Mouse (Mus musculus) forelimb bud, embryonic 11.5 days (tissue): ENCODE data around the gene Gm44502.
"Not testable (repeated sequence)": the region's sequence is repeated elsewhere in the genome, so short reads cannot be mapped to it uniquely, and the experiment has no call there.

ENCODE experiments used
- DNase-seq: peaks from one replicate; pipeline ENCODE4 v3.0.0-alpha.2; 2012; ENCODE audit warnings: low read depth, low spot score

The Gm44502 gene

DNA sequence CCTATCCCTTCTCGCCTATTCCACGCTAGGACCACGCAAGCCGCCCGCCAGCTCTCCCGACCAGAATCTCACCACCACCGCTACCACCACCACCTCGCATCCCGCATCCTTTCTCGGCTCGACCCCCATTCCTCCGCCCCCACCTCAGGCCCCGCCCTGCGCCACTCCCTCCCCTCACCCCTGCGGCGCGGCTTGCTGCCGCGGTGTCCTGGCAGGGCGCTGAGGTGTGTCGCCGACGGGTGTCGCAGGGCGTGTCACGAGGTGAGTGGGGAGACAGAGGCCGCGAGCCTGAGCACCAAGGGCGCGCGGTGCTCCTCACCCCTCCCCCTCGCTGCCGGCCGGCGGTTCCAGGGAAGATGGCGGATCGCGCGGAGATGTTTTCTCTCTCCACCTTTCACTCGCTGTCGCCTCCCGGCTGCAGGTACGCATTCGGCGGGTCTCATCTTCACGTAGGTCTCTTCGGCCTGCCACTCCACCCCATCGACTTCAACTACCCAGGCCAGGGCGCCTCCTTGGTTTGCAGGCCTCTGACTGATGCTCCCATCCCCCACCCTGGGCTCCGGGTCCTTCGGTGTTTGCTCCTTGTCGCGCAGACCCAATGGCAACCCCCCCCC lies 24.5 kb upstream of the Gm44502 start, which contains the start of gene Mapk8ip2:
Gene Mapk8ip2, plus strand, starts transcription at position 49 of the 614 bp plus-strand sequence.
- DNase-seq, result no peak

GRCm38 (mm10) chr15:89452906-89453864 lies 23.7 kb upstream of the Gm44502 start:
- DNase-seq, result peak; percentile 83

DNA sequence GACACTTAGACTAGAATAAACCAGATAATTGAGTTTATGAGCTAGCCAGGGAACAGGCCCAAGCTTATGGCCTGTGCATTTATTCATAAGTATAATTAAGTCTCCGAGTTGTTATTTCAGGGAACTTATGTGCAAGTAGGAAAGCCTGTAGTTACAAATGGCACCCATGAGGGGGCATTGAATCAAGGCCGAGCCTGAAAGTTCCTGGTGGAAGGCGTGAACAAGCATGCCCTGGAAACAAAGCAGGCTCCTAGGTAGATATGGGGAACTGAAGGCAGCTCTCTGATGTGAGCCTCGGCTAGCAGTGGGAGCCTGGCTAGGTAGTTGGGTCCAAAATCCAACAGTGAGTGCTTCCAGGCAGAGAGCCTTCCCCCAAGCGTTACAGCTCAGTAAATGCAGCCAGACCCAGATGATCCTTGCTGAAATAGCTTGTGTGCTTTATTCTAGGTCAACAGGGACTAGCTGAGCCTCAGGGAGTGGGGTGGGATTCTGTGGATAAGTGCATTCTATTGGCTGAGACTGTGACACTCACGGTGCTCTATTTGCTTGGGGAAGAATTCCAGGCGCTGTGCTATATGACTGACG lies 13.1 kb upstream of the Gm44502 start:
- no peak for DNase-seq

DNA sequence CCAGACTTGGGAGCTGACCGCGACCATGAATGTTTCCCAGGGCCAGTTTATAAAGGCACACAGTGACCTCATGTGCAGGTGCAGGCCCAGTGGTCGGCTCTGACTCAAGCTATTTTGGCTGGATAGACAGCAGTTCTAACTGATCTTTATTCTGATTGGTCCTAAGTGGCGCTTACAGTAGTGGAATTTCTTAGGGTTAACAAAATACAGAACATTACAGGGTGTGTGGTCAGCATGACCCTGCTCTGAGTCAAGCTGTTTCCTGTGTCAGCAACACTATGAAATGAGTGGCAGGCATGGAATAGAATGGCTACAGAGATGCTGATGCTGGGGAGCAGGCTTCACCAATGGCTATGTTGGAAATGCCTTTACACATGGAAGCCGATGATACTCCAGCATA lies 6.4 kb upstream of the Gm44502 start:
- DNase-seq, result no peak

- DNase-seq, result no peak
Measured at GRCm38 (mm10) chr15:89434136-89434535, 4.6 kb upstream of the Gm44502 start.

DNA sequence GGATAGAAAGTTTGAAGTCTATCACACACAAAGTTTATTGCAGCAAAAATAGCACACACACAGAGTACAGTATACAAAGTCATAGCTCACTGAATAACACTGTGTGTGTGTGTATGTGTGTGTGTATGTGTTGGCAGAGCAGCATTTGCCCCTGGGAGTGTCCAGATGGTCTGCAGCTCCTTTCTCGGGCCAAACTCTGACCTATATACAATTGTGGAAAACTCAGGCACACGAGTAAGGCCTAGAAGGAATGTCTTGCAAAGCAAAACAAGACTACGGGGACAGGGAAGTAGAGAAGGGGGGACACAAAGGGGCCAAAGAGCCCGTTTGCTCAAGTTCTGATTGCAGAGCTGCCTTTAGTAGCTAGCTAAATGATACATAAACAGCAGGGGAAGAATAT lies 3.5 kb upstream of the Gm44502 start:
- DNase-seq, result no peak

DNA sequence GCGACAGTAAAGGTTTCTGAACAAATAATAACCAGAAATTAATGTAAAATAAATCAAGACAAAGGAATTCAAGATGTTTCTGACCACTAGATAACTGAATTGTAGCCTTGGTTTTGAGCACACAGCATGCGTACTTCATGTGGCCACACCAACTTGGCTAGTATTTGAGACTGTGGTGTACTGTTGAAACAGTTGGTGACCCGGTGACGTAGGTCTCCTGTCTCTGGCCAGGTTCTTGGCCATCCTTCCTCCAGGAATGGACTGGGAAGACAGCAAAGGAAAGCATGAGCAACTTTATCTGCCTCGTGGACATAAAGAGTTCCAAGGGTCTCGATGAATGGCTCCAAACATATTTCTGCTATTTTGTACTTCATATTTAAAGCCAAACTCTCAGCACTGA lies 2.3 kb upstream of the Gm44502 start:
- no peak for DNase-seq

DNA sequence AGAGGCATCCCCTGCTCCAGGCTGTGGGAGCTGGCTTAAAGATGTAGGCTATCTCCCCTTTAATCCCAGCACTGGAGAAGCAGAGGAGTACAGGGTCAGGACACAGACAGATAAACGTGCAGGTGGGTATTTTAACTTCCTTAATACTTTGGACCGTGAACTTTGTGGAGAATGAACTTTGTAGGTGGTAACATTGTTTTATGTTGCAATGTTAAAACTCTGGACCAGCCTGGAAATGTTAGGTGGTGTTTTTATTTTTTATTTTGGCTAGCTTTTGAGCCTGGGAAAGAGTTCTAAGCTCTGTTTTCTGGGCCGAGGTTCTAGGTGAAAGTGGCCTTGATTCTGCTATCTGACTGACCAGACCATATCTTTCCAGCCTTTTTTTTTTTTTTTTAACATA lies 1.8 kb upstream of the Gm44502 start:
- no peak for DNase-seq

GRCm38 (mm10) chr15:89430771-89431170 lies 1.3 kb upstream of the Gm44502 start:
- DNase-seq, result not testable (repeated sequence)

DNA sequence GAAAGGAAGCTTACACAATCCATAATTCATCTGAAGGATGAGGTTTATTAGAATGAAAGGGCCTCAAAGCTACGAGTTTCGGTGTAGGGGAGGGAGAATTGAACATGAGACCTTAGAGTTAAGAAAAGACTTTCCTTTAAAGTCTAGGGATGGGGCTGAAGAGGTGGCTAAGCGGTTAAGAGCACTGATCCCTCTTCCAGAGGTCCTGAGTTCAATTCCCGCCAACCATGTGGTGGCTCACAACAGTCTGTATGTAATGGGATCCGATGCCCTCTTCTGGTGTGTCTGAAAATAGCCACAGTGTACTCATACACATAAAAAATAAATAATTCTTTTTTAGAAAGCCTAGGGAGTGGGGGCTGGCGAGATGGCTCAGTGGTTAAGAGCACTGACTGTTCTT lies 845 bp upstream of the Gm44502 start:
- DNase-seq, result no peak

DNA sequence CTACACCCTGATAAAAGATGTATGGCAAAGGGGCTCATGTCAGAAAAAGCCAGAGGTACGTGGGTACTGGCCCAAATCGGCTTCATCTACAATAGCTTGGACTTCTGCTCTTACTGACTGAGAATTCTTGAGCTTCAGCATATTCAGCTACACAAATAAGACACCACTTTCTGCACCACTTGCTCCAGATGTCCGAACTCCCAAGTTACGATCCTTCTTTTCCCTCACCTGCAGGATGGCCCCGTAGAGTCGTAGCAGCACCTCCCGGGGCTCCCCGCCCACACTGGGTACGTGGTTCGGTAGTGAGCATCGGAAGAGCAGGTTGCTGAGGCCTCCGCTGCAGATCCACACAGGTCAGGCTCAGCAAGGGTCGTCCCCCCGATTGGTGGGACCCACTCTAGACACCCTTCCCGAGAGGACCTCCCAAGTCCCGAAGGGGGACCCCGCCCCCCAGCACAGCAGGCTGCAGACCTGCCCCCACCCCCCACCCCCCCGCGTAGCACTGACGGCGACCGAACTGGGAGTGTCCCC lies 610 bp downstream of the Gm44502 start:
- no peak for DNase-seq

- DNase-seq, result no peak
Measured at GRCm38 (mm10) chr15:89428136-89428790, 1.2 kb downstream of the Gm44502 start.

DNA sequence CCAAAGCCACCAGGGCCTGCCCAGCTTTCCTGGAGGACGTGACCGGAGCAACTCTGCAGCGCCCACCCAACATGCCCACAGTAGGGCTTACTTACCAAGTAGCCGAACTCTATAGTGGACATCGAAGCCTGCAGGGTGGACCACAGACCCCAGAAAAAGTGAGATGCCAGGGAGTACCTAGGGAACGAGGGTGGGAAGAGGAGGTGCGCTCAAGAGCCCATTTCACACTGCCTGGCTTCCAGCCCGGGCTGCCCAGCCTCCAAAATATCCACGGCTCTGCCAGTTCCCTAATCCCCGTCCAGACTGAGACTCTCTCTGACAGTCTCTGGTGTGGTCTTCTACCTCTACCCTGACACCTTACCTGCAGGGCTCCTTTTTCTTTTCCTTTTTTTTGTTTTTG lies 2.8 kb downstream of the Gm44502 start:
- DNase-seq, result no peak

- DNase-seq, result no peak
Measured at GRCm38 (mm10) chr15:89425711-89426121, 3.8 kb downstream of the Gm44502 start, which contains the start of gene Cpt1b. Cpt1b (minus strand) TSS chr15:89425863.

- no peak for DNase-seq
Measured at GRCm38 (mm10) chr15:89424621-89425020, 4.9 kb downstream of the Gm44502 start.

DNA sequence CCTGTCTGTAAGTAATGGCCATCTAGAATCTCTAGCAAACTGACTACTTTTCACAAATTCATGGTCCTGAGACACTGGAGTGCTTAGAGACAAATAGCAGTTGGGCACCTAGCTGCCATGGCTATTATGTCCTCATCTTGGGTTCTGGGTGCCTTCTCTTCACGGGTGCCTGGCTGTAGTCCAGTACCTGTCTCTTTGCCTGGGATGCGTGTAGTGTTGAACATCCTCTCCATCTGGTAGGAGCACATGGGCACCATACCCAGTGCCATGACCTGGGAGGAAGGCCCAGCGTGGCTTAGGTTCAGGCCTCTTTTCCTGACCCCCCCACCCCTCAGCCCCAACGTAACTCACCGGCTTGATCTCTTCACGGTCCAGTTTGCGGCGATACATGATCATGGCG lies 7.6 kb downstream of the Gm44502 start:
- DNase-seq, result no peak

GRCm38 (mm10) chr15:89415282-89415681 lies 14.2 kb downstream of the Gm44502 start:
- DNase-seq, result no peak

DNA sequence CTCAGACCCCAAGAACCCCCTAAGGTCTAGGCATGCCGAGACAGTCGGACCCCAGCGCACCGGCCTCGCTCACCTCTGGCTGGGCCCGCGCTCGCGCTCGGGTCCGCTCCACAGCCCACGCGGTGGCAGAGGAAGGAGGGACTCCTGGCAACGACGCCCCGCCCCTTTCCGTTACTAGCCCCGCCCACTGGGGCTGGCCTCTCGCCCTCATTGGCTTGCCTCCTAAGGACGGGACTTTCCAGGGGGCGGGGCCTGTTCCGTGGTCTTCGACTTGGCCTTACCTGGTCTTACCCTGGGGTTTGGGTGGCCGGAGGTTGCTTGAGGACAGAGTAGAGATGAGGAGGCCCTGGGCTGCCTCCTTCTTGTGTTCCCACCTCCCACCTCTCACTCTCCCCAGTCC lies 19.4 kb downstream of the Gm44502 start, which contains the start of gene Syce3:
Gene Syce3, minus strand, starts transcription at position 386 of the 400 bp plus-strand sequence.
- DNase-seq, result no peak

- DNase-seq, result no peak
Measured at GRCm38 (mm10) chr15:89406691-89407090, 22.8 kb downstream of the Gm44502 start.

- no peak for DNase-seq
Measured at GRCm38 (mm10) chr15:89404831-89405623, 24.5 kb downstream of the Gm44502 start.

GRCm38 (mm10) chr15:89402471-89402870 lies 27.0 kb downstream of the Gm44502 start:
- no peak for DNase-seq
